Mouse (Mus musculus) kidney, adult 2 months (tissue): Measurements from ENCODE around the gene Cacng2. TPM values are rescaled to one million over a fixed set of nuclear protein-coding genes. Genes with fewer than 3 reads are reported as not detected.
"Not testable (repeated sequence)": the region's sequence is repeated elsewhere in the genome, so short reads cannot be mapped to it uniquely, and the experiment has no call there.

ENCODE experiments used
- DNase-seq: peaks from one replicate; pipeline ENCODE4 v3.0.0; 2021
- H3K27ac ChIP-seq: fragments of 200-500 bp; 2 replicates; pipeline ENCODE4 v1.5.1; 2012; ENCODE audit warnings: low read depth, low read length, control low read depth, inconsistent platforms; ENCODE audit not compliant: insufficient read depth
- H3K27me3 ChIP-seq: fragments of 200-500 bp; replicated peaks from 2 replicates; pipeline ENCODE4 v1.6.1; 2012; ENCODE audit warnings: mild to moderate bottlenecking, moderate library complexity, low read length, inconsistent platforms; ENCODE audit not compliant: control insufficient read depth, insufficient read depth
- H3K36me3 ChIP-seq: fragments of 200-500 bp; 2 replicates; pipeline ENCODE4 v1.6.1; 2012; ENCODE audit warnings: mild to moderate bottlenecking, moderate library complexity, low read length, inconsistent platforms; ENCODE audit not compliant: control insufficient read depth, insufficient read depth
- H3K4me1 ChIP-seq: fragments of 200-500 bp; 2 replicates; pipeline ENCODE4 v1.6.1; 2011; ENCODE audit warnings: low read length; ENCODE audit not compliant: control insufficient read depth, insufficient read depth
- H3K4me3 ChIP-seq: fragments of 200-500 bp; 2 replicates; pipeline ENCODE4 v1.5.1; 2011; ENCODE audit warnings: mild to moderate bottlenecking, low read depth, low read length, control low read depth; ENCODE audit not compliant: insufficient read depth
- CTCF ChIP-seq: fragments of 200-500 bp; conservative IDR thresholded peaks from 2 replicates; pipeline ENCODE4 v1.5.1; 2011; ENCODE audit warnings: low read depth, mild to moderate bottlenecking, control low read depth, low read length, moderate library complexity, mixed read lengths; ENCODE audit not compliant: insufficient read depth, insufficient read length
- POLR2A ChIP-seq: fragments of 200-500 bp; IDR thresholded peaks from one replicate; pipeline ENCODE4 v1.6.1; 2011; ENCODE audit warnings: low read depth, low read length, control low read depth
- WGBS: fragments of 180-500 bp; shearing (Covaris S2); methylation state at CpG from one replicate; pipeline ENCODE4 v1.1.7; 2018; 5-methylcytosine and 5-hydroxymethylcytosine counted together
- polyA plus RNA-seq: library from polyadenylated mRNA; depleted of rRNA; stranded (reverse); fragments of >200 nt; gene quantifications from 2 replicates; pipeline ENCODE4 v1.2.3, GENCODE M21; 2012

Gene Cacng2
- polyA plus RNA-seq, 1 experiment = 0.02 TPM

GRCm38 (mm10) chr15:78026521-78026920 is 93.3 kb downstream of the Cacng2 start:
- Histone ChIP-seq H3K27me3 (no peaks in the 10 kb centered on the region), H3K4me1 (no peaks in the 10 kb centered on the region), H3K4me3 (no peak overlapping the region), H3K36me3 (no peaks in the 10 kb centered on the region), H3K27ac (no peak overlapping the region)
- DNase-seq = no peak
- TF ChIP-seq CTCF (no peak), POLR2A (no peak)
- 82% methylated on average over 6 of the region's 6 CpGs for WGBS

GRCm38 (mm10) chr15:78024211-78024610 is 95.6 kb downstream of the Cacng2 start:
- H3K36me3 ChIP-seq = no peaks in the 10 kb centered on the region
- H3K27me3 ChIP-seq = no peaks in the 10 kb centered on the region
- WGBS = 64% methylated on average over 4 of the region's 4 CpGs
- no peak overlapping the region for H3K27ac ChIP-seq
- no peak overlapping the region for H3K4me3 ChIP-seq
- no peaks in the 10 kb centered on the region for H3K4me1 ChIP-seq
- TF ChIP-seq POLR2A = no peak
- TF ChIP-seq CTCF = no peak
- no peak for DNase-seq

GRCm38 (mm10) chr15:78014046-78014445 is 105.8 kb downstream of the Cacng2 start:
- no peak overlapping the region for H3K27ac ChIP-seq
- H3K36me3 ChIP-seq = no peaks in the 10 kb centered on the region
- TF ChIP-seq CTCF (no peak), POLR2A (no peak)
- no peak overlapping the region for H3K4me3 ChIP-seq
- DNase-seq = no peak
- WGBS = 88% methylated on average over 1 of the region's 1 CpGs
- H3K27me3 ChIP-seq = no peaks in the 10 kb centered on the region
- no peaks in the 10 kb centered on the region for H3K4me1 ChIP-seq

GRCm38 (mm10) chr15:78008206-78008605 is 111.6 kb downstream of the Cacng2 start:
- H3K27ac ChIP-seq, H3K4me3 ChIP-seq, DNase-seq, H3K27me3 ChIP-seq, H3K36me3 ChIP-seq, H3K4me1 ChIP-seq: not testable (repeated sequence)
- WGBS = 93% methylated on average over 8 of the region's 8 CpGs

GRCm38 (mm10) chr15:78003929-78004328 is 115.9 kb downstream of the Cacng2 start:
- TF ChIP-seq CTCF (no peak), POLR2A (no peak)

GRCm38 (mm10) chr15:78001400-78001799 is 118.4 kb downstream of the Cacng2 start:
- H3K27me3 ChIP-seq = no peaks in the 10 kb centered on the region
- H3K27ac ChIP-seq = no peak overlapping the region
- TF ChIP-seq CTCF = no peak
- no peak for TF ChIP-seq POLR2A
- no peaks in the 10 kb centered on the region for H3K4me1 ChIP-seq
- H3K4me3 ChIP-seq = no peak overlapping the region
- no peak for DNase-seq
- WGBS = 31% methylated on average over 5 of the region's 5 CpGs
- H3K36me3 ChIP-seq = no peaks in the 10 kb centered on the region

More at GRCm38 (mm10) chr15:78003929-78004328, 115.9 kb downstream of the Cacng2 start:
- 30% methylated on average over 9 of the region's 9 CpGs for WGBS
- no peak for DNase-seq
- Histone ChIP-seq H3K27me3 (no peaks in the 10 kb centered on the region), H3K4me3 (no peak overlapping the region), H3K36me3 (no peaks in the 10 kb centered on the region), H3K4me1 (no peaks in the 10 kb centered on the region), H3K27ac (no peak overlapping the region)

- no peak overlapping the region for H3K4me3 ChIP-seq
- TF ChIP-seq POLR2A (no peak), CTCF (no peak)
- no peaks in the 10 kb centered on the region for H3K36me3 ChIP-seq
- 65% methylated on average over 5 of the region's 5 CpGs for WGBS
- no peaks in the 10 kb centered on the region for H3K27me3 ChIP-seq
- no peak overlapping the region for H3K27ac ChIP-seq
- DNase-seq = no peak
- H3K4me1 ChIP-seq = no peaks in the 10 kb centered on the region
These were observed 131.3 kb downstream of the Cacng2 start for GRCm38 (mm10) chr15:77988541-77988940.

- WGBS = 14% methylated on average over 3 of the region's 3 CpGs
- H3K4me1 ChIP-seq = no peaks in the 10 kb centered on the region
- H3K27me3 ChIP-seq = no peaks in the 10 kb centered on the region
- no peaks in the 10 kb centered on the region for H3K36me3 ChIP-seq
- no peak overlapping the region for H3K4me3 ChIP-seq
- no peak overlapping the region for H3K27ac ChIP-seq
- no peak for TF ChIP-seq POLR2A
- DNase-seq = no peak
These were observed 136.4 kb downstream of the Cacng2 start for GRCm38 (mm10) chr15:77983391-77983790.
